Mouse (Mus musculus) myocyte (in vitro differentiated cells): ENCODE results near the gene Ppard.

ENCODE experiments used
- E2F4 ChIP-seq: IDR thresholded peaks from one replicate; pipeline ENCODE4 v1.6.1; 2011; ENCODE audit warnings: mild to moderate bottlenecking, control low read depth, moderate library complexity; ENCODE audit not compliant: insufficient read depth
- MYOG ChIP-seq, 3 experiments: IDR thresholded peaks; one replicate each; pipeline ENCODE4 v1.6.1; 2011; ENCODE audit warnings: control low read depth in 2 of 3, low read depth in 2 of 3, mild to moderate bottlenecking in 2 of 3; ENCODE audit not compliant: insufficient read length in 2 of 3, control insufficient read depth in 1 of 3, insufficient read depth in 1 of 3
- POLR2A ChIP-seq: IDR thresholded peaks from one replicate; pipeline ENCODE4 v1.6.1; 2011; ENCODE audit warnings: low read depth, mild to moderate bottlenecking, control low read depth, moderate library complexity; ENCODE audit not compliant: insufficient read length
- TCF12 ChIP-seq: IDR thresholded peaks from one replicate; pipeline ENCODE4 v1.6.1; 2011; ENCODE audit warnings: mild to moderate bottlenecking, control low read depth; ENCODE audit not compliant: poor library complexity, insufficient read depth, severe bottlenecking
- USF1 ChIP-seq: IDR thresholded peaks from one replicate; pipeline ENCODE4 v1.6.1; 2011; ENCODE audit warnings: low read depth, mild to moderate bottlenecking, control low read depth, moderate library complexity

DNA sequence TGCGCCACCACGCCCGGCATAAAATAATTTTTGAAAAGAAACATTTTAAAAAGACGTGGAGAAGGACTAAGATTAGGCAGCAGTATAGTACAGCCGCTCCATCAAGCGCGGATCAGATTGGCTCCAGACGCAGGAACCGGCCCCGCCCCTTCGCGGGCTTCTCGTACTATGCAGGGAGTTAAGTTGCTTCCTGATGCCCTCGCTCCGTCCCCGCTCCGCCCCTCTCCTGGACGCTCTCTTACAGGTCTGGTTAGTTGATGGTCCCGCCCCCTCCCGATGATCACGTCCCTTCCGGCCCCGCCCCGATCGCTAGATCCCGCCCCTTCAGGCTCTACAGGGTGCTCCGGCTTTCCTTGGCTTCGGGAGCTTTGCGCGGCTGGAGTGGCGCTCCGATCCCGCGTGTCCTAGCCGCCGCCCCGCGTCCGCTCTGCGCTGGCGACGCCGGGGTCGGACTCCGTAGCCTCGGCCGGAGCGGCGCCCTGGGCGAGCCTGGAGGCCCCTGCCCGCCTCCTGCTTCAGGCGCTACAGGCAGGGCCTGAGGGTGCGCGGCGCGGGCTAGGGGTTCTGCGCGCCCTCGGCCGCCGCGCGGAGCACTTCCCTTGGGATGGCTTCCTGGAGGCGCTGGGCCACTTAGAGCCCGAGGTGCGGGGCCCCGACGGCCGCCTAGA is 80.8 kb downstream of the Ppard start, which contains the start of gene Fance:
- no peak for TF ChIP-seq E2F4
- no peak for TF ChIP-seq MYOG (IDR thresholded peaks at IDR 0.05; ENCODE audit: control insufficient read depth in 1 of 3, insufficient read depth in 1 of 3, insufficient read length in 2 of 3, low read depth in 2 of 3)
- TF ChIP-seq POLR2A = peak; percentile 93
- no peak for TF ChIP-seq USF1
- no peak for TF ChIP-seq TCF12
